Mouse (Mus musculus) heart, postnatal 36 days (tissue): Measurements from ENCODE around the gene Myh2. TPM values are rescaled to one million over a fixed set of nuclear protein-coding genes. Genes with fewer than 3 reads are reported as not detected.

Source experiments
- DNase-seq, 2 experiments: peaks; one replicate each; pipeline ENCODE4 v3.0.0; 2021 to 2022
- intact Hi-C: fragments of 180-260 bp; cut with DNase I; formaldehyde crosslinking; loops from one replicate; pipeline ENCODE4 v1.15.1; 2025
- total RNA-seq, 2 experiments: library from RNA; stranded (reverse); gene quantifications; 2 replicates each; pipeline ENCODE4 v1.2.3; 2021

The Myh2 gene
- not detected for total RNA-seq

GRCm38 (mm10) chr11:67170727-67171126 is at the start of gene Myh2:
Gene Myh2, plus strand, starts transcription at chr11:67171027.
- no peak for DNase-seq
- intact Hi-C loops, result no loop called here

- intact Hi-C loops, result no loop called here
- no peak for DNase-seq
These were observed 45.9 kb upstream of the Myh2 start for GRCm38 (mm10) chr11:67124943-67125342.

- no peak for DNase-seq
- intact Hi-C loops, result no loop called here
These were observed 45.5 kb upstream of the Myh2 start for GRCm38 (mm10) chr11:67125361-67125760.

- intact Hi-C loops, result no loop called here
These were observed 37.3 kb upstream of the Myh2 start for GRCm38 (mm10) chr11:67133526-67133925.

GRCm38 (mm10) chr11:67134654-67135053 is 36.2 kb upstream of the Myh2 start:
- intact Hi-C loops, result no loop called here
- no peak for DNase-seq

More at GRCm38 (mm10) chr11:67133526-67133925, 37.3 kb upstream of the Myh2 start:
- DNase-seq, result no peak

- no peak for DNase-seq
- intact Hi-C loops, result no loop called here
These were observed 35.3 kb upstream of the Myh2 start for GRCm38 (mm10) chr11:67135532-67135931.

GRCm38 (mm10) chr11:67139556-67139955 is 31.3 kb upstream of the Myh2 start:
- intact Hi-C loops, result no loop called here
- DNase-seq, result no peak

GRCm38 (mm10) chr11:67140175-67140574 is 30.7 kb upstream of the Myh2 start:
- no peak for DNase-seq

GRCm38 (mm10) chr11:67141031-67141430 is 29.8 kb upstream of the Myh2 start:
- intact Hi-C loops, result no loop called here
- no peak for DNase-seq

More at GRCm38 (mm10) chr11:67140175-67140574, 30.7 kb upstream of the Myh2 start:
- intact Hi-C loops, result no loop called here

GRCm38 (mm10) chr11:67142047-67142446 is 28.8 kb upstream of the Myh2 start:
- intact Hi-C loops, result no loop called here
- DNase-seq, result no peak

- no peak for DNase-seq
- intact Hi-C loops, result no loop called here
These were observed 27.8 kb upstream of the Myh2 start for GRCm38 (mm10) chr11:67143065-67143464.

- intact Hi-C loops, result no loop called here
These were observed 26.8 kb upstream of the Myh2 start for GRCm38 (mm10) chr11:67143863-67144498.

GRCm38 (mm10) chr11:67144559-67145265 is 26.1 kb upstream of the Myh2 start:
- intact Hi-C loops, result no loop called here
- no peak for DNase-seq

More at GRCm38 (mm10) chr11:67143863-67144498, 26.8 kb upstream of the Myh2 start:
- no peak for DNase-seq

- intact Hi-C loops, result no loop called here
- no peak for DNase-seq
These were observed 25.1 kb upstream of the Myh2 start for GRCm38 (mm10) chr11:67145482-67146408.

GRCm38 (mm10) chr11:67146409-67147282 is 24.2 kb upstream of the Myh2 start:
- no peak for DNase-seq
- intact Hi-C loops, result no loop called here

- no peak for DNase-seq
- intact Hi-C loops, result no loop called here
These were observed 23.4 kb upstream of the Myh2 start for GRCm38 (mm10) chr11:67147283-67147921.

GRCm38 (mm10) chr11:67148286-67149012 is 22.4 kb upstream of the Myh2 start:
- no peak for DNase-seq
- intact Hi-C loops, result no loop called here

- intact Hi-C loops, result no loop called here
- DNase-seq, result no peak
These were observed 20.6 kb upstream of the Myh2 start for GRCm38 (mm10) chr11:67150237-67150636.

- intact Hi-C loops, result no loop called here
- DNase-seq, result no peak
These were observed 19.7 kb upstream of the Myh2 start for GRCm38 (mm10) chr11:67151159-67151558.
